Mouse (Mus musculus) MEL (cell line): Measurements from ENCODE around the gene Creg2. TPM values are rescaled to one million over a fixed set of nuclear protein-coding genes. Genes with fewer than 3 reads are reported as not detected.

Source experiments
- DNase-seq: peaks from one replicate; pipeline ENCODE4 v3.0.0; 2011; ENCODE audit warnings: low read depth, low spot score
- H3K27ac ChIP-seq: 2 replicates; pipeline ENCODE4 v1.5.1; 2012; ENCODE audit warnings: low read depth, mild to moderate bottlenecking, control low read depth, low read length, moderate library complexity; ENCODE audit not compliant: control insufficient read depth
- H3K27me3 ChIP-seq, 2 experiments: fragments of 150-350 bp in 1 of 2; sonication (generic) in 1 of 2; 2 replicates each; pipeline ENCODE4 v1.6.1; 2012; ENCODE audit warnings: low read length in 2 of 2, mild to moderate bottlenecking in 2 of 2, improper control_type of control experiment in 1 of 2, moderate library complexity in 1 of 2; ENCODE audit not compliant: insufficient read depth in 2 of 2, control insufficient read depth in 1 of 2
- H3K36me3 ChIP-seq, 2 experiments: 2 replicates each; pipeline ENCODE4 v1.6.1; 2012 to 2014; ENCODE audit warnings: low read length in 2 of 2, improper control_type of control experiment in 1 of 2, inconsistent platforms in 1 of 2, mild to moderate bottlenecking in 1 of 2; ENCODE audit not compliant: insufficient read depth in 2 of 2, control insufficient read depth in 1 of 2
- H3K4me1 ChIP-seq, 2 experiments: fragments of 150-350 bp in 1 of 2; sonication (generic) in 1 of 2; 2 replicates each; pipeline ENCODE4 v1.6.1; 2012; ENCODE audit warnings: low read length in 2 of 2, improper control_type of control experiment in 1 of 2, mild to moderate bottlenecking in 1 of 2; ENCODE audit not compliant: insufficient read depth in 2 of 2, control insufficient read depth in 1 of 2
- H3K4me3 ChIP-seq, 2 experiments: fragments of 150-350 bp in 1 of 2; sonication (generic) in 1 of 2; 2 replicates each; pipeline ENCODE4 v1.5.1; 2012; ENCODE audit warnings: low read depth in 2 of 2, low read length in 2 of 2, mild to moderate bottlenecking in 2 of 2, moderate library complexity in 2 of 2, control low read depth in 1 of 2, improper control_type of control experiment in 1 of 2; ENCODE audit not compliant: control insufficient read depth in 1 of 2, insufficient read depth in 1 of 2
- H3K79me2 ChIP-seq: 2 replicates; pipeline ENCODE4 v1.6.1; 2012; ENCODE audit warnings: mild to moderate bottlenecking, low read length, moderate library complexity; ENCODE audit not compliant: control insufficient read depth, poor library complexity, insufficient read depth
- H3K9ac ChIP-seq: 2 replicates; pipeline ENCODE4 v1.6.1; 2012; ENCODE audit warnings: low read depth, mild to moderate bottlenecking, control low read depth, low read length, moderate library complexity; ENCODE audit not compliant: control insufficient read depth, poor library complexity, severe bottlenecking
- H3K9me3 ChIP-seq: fragments of 150-350 bp; sonication (generic); replicated peaks from 2 replicates; pipeline ENCODE4 v1.6.1; 2012; ENCODE audit warnings: mild to moderate bottlenecking, low read length, improper control_type of control experiment, moderate library complexity; ENCODE audit not compliant: insufficient read depth
- CHD1 ChIP-seq: IDR thresholded peaks from 2 replicates; pipeline ENCODE4 v1.6.1; 2012; ENCODE audit warnings: low read depth, mild to moderate bottlenecking, inconsistent platforms, low read length, improper control_type of control experiment
- CTCF ChIP-seq, 3 experiments: IDR thresholded peaks in 2 of 3; conservative IDR thresholded peaks in 1 of 3; 2 replicates each; pipeline ENCODE4 v1.5.1; 2011 to 2012; ENCODE audit warnings: low read length in 3 of 3, low read depth in 2 of 3, mild to moderate bottlenecking in 2 of 3, improper control_type of control experiment in 1 of 3, inconsistent platforms in 1 of 3, mixed read lengths in 1 of 3, moderate library complexity in 1 of 3; ENCODE audit not compliant: control insufficient read depth in 1 of 3, insufficient read depth in 1 of 3, poor library complexity in 1 of 3, severe bottlenecking in 1 of 3
- ELF1 ChIP-seq: IDR thresholded peaks from 2 replicates; pipeline ENCODE4 v1.6.1; 2014; ENCODE audit warnings: low read depth, mild to moderate bottlenecking, inconsistent platforms, low read length, improper control_type of control experiment, moderate library complexity
- EP300 ChIP-seq, 2 experiments: IDR thresholded peaks; 2 replicates each; pipeline ENCODE4 v1.6.1; 2011; ENCODE audit warnings: improper control_type of control experiment in 2 of 2, low read length in 2 of 2, low read depth in 1 of 2, mild to moderate bottlenecking in 1 of 2
- GATA1 ChIP-seq: IDR thresholded peaks from 2 replicates; pipeline ENCODE4 v1.6.1; 2011; ENCODE audit warnings: low read depth, low read length, improper control_type of control experiment
- MAZ ChIP-seq: IDR thresholded peaks from 2 replicates; pipeline ENCODE4 v1.6.1; 2012; ENCODE audit warnings: low read depth, mild to moderate bottlenecking, inconsistent platforms, low read length, improper control_type of control experiment
- MYB ChIP-seq: IDR thresholded peaks from 2 replicates; pipeline ENCODE4 v1.6.1; 2011; ENCODE audit warnings: mild to moderate bottlenecking, low read depth, low read length, improper control_type of control experiment
- NRF1 ChIP-seq: IDR thresholded peaks from 2 replicates; pipeline ENCODE4 v1.6.1; 2014; ENCODE audit warnings: low read depth, mild to moderate bottlenecking, inconsistent platforms, low read length, improper control_type of control experiment, moderate library complexity; ENCODE audit not compliant: poor library complexity, insufficient read depth, severe bottlenecking
- POLR2A ChIP-seq, 2 experiments: IDR thresholded peaks; 2 replicates each; pipeline ENCODE4 v1.6.1; 2011 to 2012; ENCODE audit warnings: low read length in 2 of 2, mild to moderate bottlenecking in 2 of 2, control low read depth in 1 of 2, improper control_type of control experiment in 1 of 2, low read depth in 1 of 2, moderate library complexity in 1 of 2; ENCODE audit not compliant: control insufficient read depth in 1 of 2, insufficient read depth in 1 of 2, poor library complexity in 1 of 2
- POLR2AphosphoS5 ChIP-seq: IDR thresholded peaks from 2 replicates; pipeline ENCODE4 v1.6.1; 2012; ENCODE audit warnings: low read depth, borderline replicate concordance, mild to moderate bottlenecking, inconsistent platforms, low read length, moderate library complexity, mixed read lengths
- RAD21 ChIP-seq: IDR thresholded peaks from 2 replicates; pipeline ENCODE4 v1.6.1; 2011; ENCODE audit warnings: mild to moderate bottlenecking, low read depth, low read length, improper control_type of control experiment
- SIN3A ChIP-seq: IDR thresholded peaks from 2 replicates; pipeline ENCODE4 v1.6.1; 2012; ENCODE audit warnings: low read length, improper control_type of control experiment, inconsistent platforms
- TAL1 ChIP-seq: IDR thresholded peaks from 2 replicates; pipeline ENCODE4 v1.6.1; 2012; ENCODE audit warnings: mild to moderate bottlenecking, inconsistent platforms, low read length, moderate library complexity, mixed read lengths
- TCF12 ChIP-seq: IDR thresholded peaks from 2 replicates; pipeline ENCODE4 v1.6.1; 2014; ENCODE audit warnings: low read depth, mild to moderate bottlenecking, inconsistent platforms, low read length, improper control_type of control experiment, moderate library complexity
- USF1 ChIP-seq: IDR thresholded peaks from 2 replicates; pipeline ENCODE4 v1.6.1; 2014; ENCODE audit warnings: low read depth, mild to moderate bottlenecking, inconsistent platforms, low read length, improper control_type of control experiment, moderate library complexity
- USF2 ChIP-seq, 2 experiments: IDR thresholded peaks; 2 replicates each; pipeline ENCODE4 v1.6.1; 2011 to 2012; ENCODE audit warnings: improper control_type of control experiment in 2 of 2, low read length in 2 of 2, borderline replicate concordance in 1 of 2, inconsistent platforms in 1 of 2, low read depth in 1 of 2, mild to moderate bottlenecking in 1 of 2; ENCODE audit not compliant: insufficient read depth in 1 of 2
- ZMIZ1 ChIP-seq: IDR thresholded peaks from 2 replicates; pipeline ENCODE4 v1.6.1; 2012; ENCODE audit warnings: low read depth, mild to moderate bottlenecking, inconsistent platforms, low read length, improper control_type of control experiment, moderate library complexity
- polyA plus RNA-seq, 2 experiments: library from polyadenylated mRNA; stranded (reverse) in 1 of 2; unstranded in 1 of 2; fragments of >175 nt in 1 of 2; fragments of >200 nt in 1 of 2; gene quantifications; 2 replicates each; pipeline versions ENCODE4 v1.2.1 to v1.2.4; 2012; ENCODE audit warnings: low replicate concordance in 2 of 2, low read depth in 1 of 2; ENCODE audit not compliant: insufficient read length in 2 of 2, insufficient read depth in 1 of 2, missing spikeins in 1 of 2
- total RNA-seq: library from RNA; depleted of rRNA; stranded (reverse); fragments of 300-350 nt; gene quantifications from 2 replicates; pipeline ENCODE4 v1.2.3, GENCODE M21; 2012

The Creg2 gene
- total and polyA plus RNA-seq, 3 experiments: not detected

GRCm38 (mm10) chr1:39608534-39608933 is 42.7 kb downstream of the Creg2 start:
- H3K27ac ChIP-seq: no peak overlapping the region
- H3K9me3 ChIP-seq: no peaks in the 10 kb centered on the region
- H3K79me2 ChIP-seq: no peaks in the 10 kb centered on the region
- H3K4me1 ChIP-seq: peaks cover 0 to 14% of the 10 kb centered on the region in 2 experiments; a peak in 3 of 4 replicates
- TF ChIP-seq MAZ (no peak), TCF12 (no peak)
- no peak overlapping the region for H3K4me3 ChIP-seq
- no peak for DNase-seq
- no peak overlapping the region for H3K9ac ChIP-seq
- H3K27me3 ChIP-seq: no peaks in the 10 kb centered on the region
- peaks cover 0 to 8% of the 10 kb centered on the region in 2 experiments; a peak in 2 of 4 replicates for H3K36me3 ChIP-seq

GRCm38 (mm10) chr1:39602477-39602876 is 48.8 kb downstream of the Creg2 start:
- H3K4me3 ChIP-seq: no peak overlapping the region
- no peaks in the 10 kb centered on the region for H3K79me2 ChIP-seq
- H3K36me3 ChIP-seq: peaks cover 0 to 2% of the 10 kb centered on the region in 2 experiments; a peak in 1 of 4 replicates
- H3K27me3 ChIP-seq: no peaks in the 10 kb centered on the region
- no peak for TF ChIP-seq NRF1
- no peak for TF ChIP-seq ELF1
- TF ChIP-seq POLR2AphosphoS5: no peak
- TF ChIP-seq CHD1: no peak
- TF ChIP-seq RAD21: no peak
- no peak for TF ChIP-seq GATA1
- no peak for TF ChIP-seq MYB
- no peak for TF ChIP-seq ZMIZ1
- no peak for TF ChIP-seq SIN3A
- TF ChIP-seq USF1: no peak
- no peak for TF ChIP-seq POLR2A (IDR thresholded peaks at IDR 0.05; ENCODE audit: control insufficient read depth in 1 of 2, insufficient read depth in 1 of 2, low read depth in 1 of 2, low read length in 2 of 2, poor library complexity in 1 of 2)
- no peak for TF ChIP-seq EP300 (IDR thresholded peaks at IDR 0.05; ENCODE audit: low read depth in 1 of 2, low read length in 2 of 2)
- TF ChIP-seq MAZ: no peak
- no peak for TF ChIP-seq TAL1
- TF ChIP-seq CTCF (IDR thresholded peaks at IDR 0.05 in 2 of 3, conservative IDR thresholded peaks at IDR 0.05 in 1 of 3; ENCODE audit: control insufficient read depth in 1 of 3, insufficient read depth in 1 of 3, low read depth in 2 of 3, low read length in 3 of 3, poor library complexity in 1 of 3, severe bottlenecking in 1 of 3): no peak
- TF ChIP-seq USF2 (IDR thresholded peaks at IDR 0.05; ENCODE audit: borderline replicate concordance in 1 of 2, insufficient read depth in 1 of 2, low read depth in 1 of 2, low read length in 2 of 2): no peak
- no peak for DNase-seq
- H3K4me1 ChIP-seq: 0 out of 4 replicates have a peak, but pooled peaks cover 0 to 4% of the 10 kb centered on the region in 2 experiments
- H3K9ac ChIP-seq: no peak overlapping the region
- H3K27ac ChIP-seq: no peak overlapping the region
- H3K9me3 ChIP-seq: no peaks in the 10 kb centered on the region
